Mouse (Mus musculus) limb, embryonic 13.5 days (tissue): ENCODE measurements around the gene Tbc1d22a. TPM values are rescaled to one million over a fixed set of nuclear protein-coding genes. Genes with fewer than 3 reads are reported as not detected.

Experiments
- ATAC-seq: fragments of 200-750 bp; cut with Nextera tagmentation; 2 replicates; pipeline ENCODE4 v1.8.0; 2017; ENCODE audit warnings: low read depth, moderate number of reproducible peaks, moderate TSS enrichment; ENCODE audit not compliant: low FRiP score
- H3K27ac ChIP-seq: fragments of 300-500 bp; sonication (generic); 2 replicates; pipeline ENCODE4 v1.5.1; 2015; ENCODE audit warnings: inconsistent platforms, mild to moderate bottlenecking, moderate library complexity
- H3K27me3 ChIP-seq: fragments of 300-500 bp; sonication (generic); 2 replicates; pipeline ENCODE4 v1.6.1; 2015; ENCODE audit warnings: mild to moderate bottlenecking, inconsistent platforms
- H3K36me3 ChIP-seq: fragments of 300-500 bp; sonication (generic); 2 replicates; pipeline ENCODE4 v1.6.1; 2015; ENCODE audit warnings: inconsistent platforms, mild to moderate bottlenecking, moderate library complexity
- H3K4me1 ChIP-seq: fragments of 300-500 bp; sonication (generic); 2 replicates; pipeline ENCODE4 v1.6.1; 2015; ENCODE audit warnings: inconsistent platforms
- H3K4me2 ChIP-seq: fragments of 300-500 bp; sonication (generic); replicated peaks from 2 replicates; pipeline ENCODE4 v1.6.1; 2015; ENCODE audit warnings: inconsistent platforms, mild to moderate bottlenecking, moderate library complexity
- H3K4me3 ChIP-seq: fragments of 300-500 bp; sonication (generic); 2 replicates; pipeline ENCODE4 v1.5.1; 2015; ENCODE audit warnings: moderate library complexity, mild to moderate bottlenecking, inconsistent platforms
- H3K9ac ChIP-seq: fragments of 300-500 bp; sonication (generic); 2 replicates; pipeline ENCODE4 v1.6.1; 2015; ENCODE audit warnings: mild to moderate bottlenecking, inconsistent platforms
- H3K9me3 ChIP-seq: fragments of 300-500 bp; sonication (generic); 2 replicates; pipeline ENCODE4 v1.6.1; 2016; ENCODE audit warnings: inconsistent platforms
- WGBS: fragments of 180-500 bp; shearing (Covaris S2); methylation state at CpG from one replicate; pipeline ENCODE4 v1.1.7; 2015; 5-methylcytosine and 5-hydroxymethylcytosine counted together
- polyA plus RNA-seq: library from polyadenylated mRNA; unstranded; fragments of >200 nt; fragmentation: Nextera tagmentation; extraction: Ambion mirVana; gene quantifications from 2 replicates; pipeline ENCODE4 v1.2.1, GENCODE M21; 2015

Gene Tbc1d22a
- polyA plus RNA-seq, 1 experiment from 2014 or later: 12.5 TPM

DNA sequence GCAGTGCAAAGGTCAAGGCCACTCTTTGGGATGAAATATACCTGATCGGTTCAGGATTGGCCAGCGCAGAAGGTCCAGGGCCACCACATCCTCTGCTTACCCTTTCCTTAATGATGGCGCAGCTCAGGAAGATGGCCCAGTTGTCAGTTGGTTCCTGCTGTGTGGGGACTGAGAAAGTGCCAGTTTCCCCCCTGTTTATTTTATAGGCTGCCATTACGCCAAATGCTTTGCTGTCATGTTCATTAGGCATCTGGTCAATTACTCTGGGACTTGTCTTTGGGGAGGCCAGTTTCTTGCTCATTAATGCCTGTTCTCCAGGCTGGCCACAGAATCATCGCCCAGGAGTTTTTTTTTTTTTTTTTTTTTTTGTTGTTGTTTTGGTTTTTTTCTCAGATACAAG is 299.1 kb downstream of the Tbc1d22a start:
- no peak overlapping the region for H3K9ac ChIP-seq
- H3K27ac ChIP-seq: no peak overlapping the region
- ATAC-seq: no peak
- H3K27me3 ChIP-seq: no peaks in the 10 kb centered on the region
- H3K4me1 ChIP-seq: no peaks in the 10 kb centered on the region
- 78% methylated on average over 5 of the region's 5 CpGs for WGBS
- no peak overlapping the region for H3K4me2 ChIP-seq
- H3K9me3 ChIP-seq: no peaks in the 10 kb centered on the region
- H3K36me3 ChIP-seq: no peaks in the 10 kb centered on the region
- no peak overlapping the region for H3K4me3 ChIP-seq

DNA sequence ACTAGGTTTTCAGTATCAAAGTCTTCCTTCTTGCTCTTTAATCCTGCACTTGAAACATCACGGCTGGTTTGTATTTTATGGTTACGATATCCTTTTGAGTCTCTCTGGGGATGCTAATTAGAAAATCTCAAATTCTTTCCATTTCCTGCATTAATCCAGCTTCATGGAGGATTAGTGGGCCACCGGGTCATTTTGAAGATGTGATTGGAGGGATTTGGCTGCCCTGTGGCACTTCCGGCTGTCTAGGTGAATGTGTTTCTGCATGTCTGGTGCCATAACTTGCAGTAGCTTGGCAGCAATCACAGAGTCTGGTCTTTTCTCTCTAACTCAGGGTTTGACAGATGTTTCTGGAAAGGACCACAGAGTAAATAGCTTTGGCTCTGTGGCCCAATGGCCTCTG is 305.9 kb downstream of the Tbc1d22a start:
- WGBS: 28% methylated on average over 4 of the region's 4 CpGs
- no peaks in the 10 kb centered on the region for H3K4me1 ChIP-seq

DNA sequence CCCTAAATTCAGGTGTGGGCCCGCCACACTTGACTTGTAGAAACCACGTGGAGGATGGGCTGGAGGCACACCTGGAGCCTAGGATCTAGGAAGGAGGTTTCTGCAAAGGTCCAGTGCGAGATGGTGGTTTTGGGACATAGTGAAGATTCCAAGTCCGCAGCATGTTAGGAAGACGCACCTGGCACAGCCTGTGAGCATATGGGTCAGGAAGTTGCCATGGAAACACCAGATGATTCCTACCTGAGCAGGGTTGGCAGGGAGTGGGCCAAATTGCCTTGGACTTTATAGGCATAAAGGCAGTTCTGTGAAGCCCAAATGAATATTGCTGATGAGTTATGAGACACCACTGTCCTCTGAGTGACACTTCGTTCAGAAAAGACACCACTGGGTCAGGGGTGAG is 321.1 kb downstream of the Tbc1d22a start:
- no peaks in the 10 kb centered on the region for H3K4me1 ChIP-seq
- H3K4me3 ChIP-seq: no peak overlapping the region
- 74% methylated on average over 6 of the region's 6 CpGs for WGBS
- H3K4me2 ChIP-seq: no peak overlapping the region
- H3K27me3 ChIP-seq: no peaks in the 10 kb centered on the region
- H3K36me3 ChIP-seq: no peaks in the 10 kb centered on the region
- no peak overlapping the region for H3K9ac ChIP-seq
- H3K9me3 ChIP-seq: no peaks in the 10 kb centered on the region
- no peak for ATAC-seq
- no peak overlapping the region for H3K27ac ChIP-seq

More for the DNA sequence above, 305.9 kb downstream of the Tbc1d22a start:
- H3K36me3 ChIP-seq: no peaks in the 10 kb centered on the region
- H3K4me3 ChIP-seq: no peak overlapping the region
- no peaks in the 10 kb centered on the region for H3K27me3 ChIP-seq
- H3K27ac ChIP-seq: no peak overlapping the region
- no peak overlapping the region for H3K9ac ChIP-seq
- ATAC-seq: no peak
- H3K4me2 ChIP-seq: no peak overlapping the region
- H3K9me3 ChIP-seq: no peaks in the 10 kb centered on the region

DNA sequence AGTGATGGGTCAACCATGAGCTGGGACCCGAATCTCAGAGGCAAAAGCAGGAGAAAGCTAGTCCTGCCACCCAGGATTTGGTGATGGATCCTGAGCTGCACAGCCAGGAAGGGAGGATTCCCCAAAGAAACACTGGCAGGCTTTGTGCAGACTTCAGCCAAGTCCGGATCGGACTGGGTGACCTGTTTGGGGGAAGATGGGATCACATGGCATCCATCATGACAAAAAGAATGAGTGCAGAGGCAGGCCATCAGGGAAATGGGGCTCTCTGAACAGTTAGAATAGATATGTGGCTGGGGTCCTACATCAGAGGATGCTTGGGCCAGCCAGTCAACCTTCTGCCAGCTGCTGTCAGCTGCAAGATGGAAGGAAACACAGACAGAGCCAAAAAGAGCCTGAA is 328.1 kb downstream of the Tbc1d22a start:
- Histone ChIP-seq H3K4me1 (no peaks in the 10 kb centered on the region), H3K4me3 (no peak overlapping the region), H3K4me2 (no peak overlapping the region), H3K36me3 (no peaks in the 10 kb centered on the region), H3K9ac (no peak overlapping the region), H3K9me3 (no peaks in the 10 kb centered on the region; the same call in 1 of the 2 replicates), H3K27me3 (no peaks in the 10 kb centered on the region), H3K27ac (no peak overlapping the region)
- ATAC-seq: no peak
- 75% methylated on average over 3 of the region's 3 CpGs for WGBS

DNA sequence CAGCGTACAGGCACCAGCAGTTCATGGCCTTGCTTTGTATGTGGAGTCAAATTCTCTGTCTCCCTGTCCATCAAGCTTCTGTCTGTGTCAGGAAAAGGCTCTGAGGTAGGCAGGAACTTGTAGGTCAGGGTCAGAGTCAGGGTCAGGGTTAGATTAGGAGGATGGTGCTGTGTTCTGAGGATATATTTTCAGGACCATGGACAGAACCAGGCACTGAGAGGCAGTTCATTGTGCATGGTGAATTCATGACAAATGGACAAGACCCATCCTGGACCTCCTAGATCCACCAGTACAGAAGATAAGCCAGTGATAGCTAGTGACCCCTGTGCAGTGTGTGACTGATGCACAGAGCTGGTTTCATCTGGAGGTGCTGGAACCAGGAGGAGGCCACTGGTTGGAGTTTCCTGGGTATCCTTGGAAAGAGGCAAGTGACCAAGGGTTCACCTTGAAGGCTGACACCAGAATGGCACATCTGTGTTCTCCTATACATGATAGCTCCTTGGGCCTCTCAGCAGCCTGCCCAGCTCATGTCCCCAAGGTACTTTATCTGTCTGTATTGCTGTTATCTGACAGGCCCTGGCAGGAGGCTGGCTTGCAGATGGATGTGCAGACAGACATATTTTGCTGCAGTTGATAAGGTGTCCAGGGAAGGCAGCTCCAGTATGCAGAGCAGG is 330.0 kb downstream of the Tbc1d22a start:
- Histone ChIP-seq H3K27me3 (no peaks in the 10 kb centered on the region), H3K27ac (no peak overlapping the region), H3K4me1 (no peaks in the 10 kb centered on the region), H3K4me3 (no peak overlapping the region), H3K9ac (no peak overlapping the region), H3K4me2 (no peak overlapping the region), H3K36me3 (no peaks in the 10 kb centered on the region), H3K9me3 (no peaks in the 10 kb centered on the region; the same call in 1 of the 2 replicates)
- ATAC-seq: no peak
- 93% methylated on average over 1 of the region's 1 CpGs for WGBS

Other genes with a start within 250 kb of the Tbc1d22a start
- 2.0 TPM in 2 replicates for gene Celsr1, start 180.7 kb upstream of the Tbc1d22a start, polyA plus RNA-seq
- gene Gramd4, start 156.8 kb upstream of the Tbc1d22a start, polyA plus RNA-seq: 15.0 and 15.3 TPM in 2 replicates
- gene Cerk, start 28.3 kb upstream of the Tbc1d22a start, polyA plus RNA-seq: 17.4 and 18.6 TPM in 2 replicates